Mouse (Mus musculus): ENCODE measurements around the gene Myo5c.

- TF ChIP-seq CTCF (IDR thresholded peaks at IDR 0.05; ENCODE audit: extremely low read depth, insufficient read length, insufficient replicate concordance, low read depth, low read length) = no peak
- TF ChIP-seq POLR2A (IDR thresholded peaks at IDR 0.05; ENCODE audit: low read depth, low read length) = no peak
Observed at GRCm38 (mm10) chr9:75221420-75222287, 10.2 kb upstream of the Myo5c start.
